Mouse (Mus musculus) intestine, embryonic 14.5 days (tissue): Measurements from ENCODE around the gene Mllt3. TPM values are rescaled to one million over a fixed set of nuclear protein-coding genes. Genes with fewer than 3 reads are reported as not detected.

ENCODE experiments used
- ATAC-seq: fragments of 200-750 bp; cut with Nextera tagmentation; replicated peaks from 2 replicates; pipeline ENCODE4 v1.8.0; 2017; ENCODE audit warnings: low read depth, moderate number of reproducible peaks, moderate TSS enrichment, moderate library complexity; ENCODE audit not compliant: low FRiP score, low TSS enrichment
- DNase-seq: peaks from one replicate; pipeline ENCODE4 v3.0.0-alpha.2; 2018; ENCODE audit warnings: low spot score
- H3K27ac ChIP-seq: fragments of 300-500 bp; sonication (generic); 2 replicates; pipeline ENCODE4 v1.5.1; 2014; ENCODE audit warnings: low read depth, mild to moderate bottlenecking, control low read depth
- H3K27me3 ChIP-seq: fragments of 300-500 bp; sonication (generic); replicated peaks from 2 replicates; pipeline ENCODE4 v1.6.1; 2014; ENCODE audit warnings: low read length, control low read depth; ENCODE audit not compliant: control insufficient read depth, insufficient read depth
- H3K36me3 ChIP-seq: fragments of 300-500 bp; sonication (generic); 2 replicates; pipeline ENCODE4 v1.6.1; 2014; ENCODE audit warnings: low read length, control low read depth; ENCODE audit not compliant: control insufficient read depth, insufficient read depth
- H3K4me1 ChIP-seq: fragments of 300-500 bp; sonication (generic); replicated peaks from 2 replicates; pipeline ENCODE4 v1.6.1; 2014; ENCODE audit warnings: low read length, control low read depth, mixed read lengths; ENCODE audit not compliant: control insufficient read depth, insufficient read depth
- H3K4me2 ChIP-seq: fragments of 300-500 bp; sonication (generic); 2 replicates; pipeline ENCODE4 v1.6.1; 2014; ENCODE audit warnings: low read length
- H3K4me3 ChIP-seq: fragments of 300-500 bp; sonication (generic); 2 replicates; pipeline ENCODE4 v1.5.1; 2014; ENCODE audit warnings: low read depth, low read length, control low read depth, mixed read lengths
- H3K9ac ChIP-seq: fragments of 300-500 bp; sonication (generic); 2 replicates; pipeline ENCODE4 v1.6.1; 2014; ENCODE audit warnings: mild to moderate bottlenecking, low read length
- H3K9me3 ChIP-seq: fragments of 300-500 bp; sonication (generic); 2 replicates; pipeline ENCODE4 v1.6.1; 2016; ENCODE audit warnings: low read length, control low read depth; ENCODE audit not compliant: control insufficient read depth
- WGBS: fragments of 180-500 bp; shearing (Covaris S2); extraction: QIAGEN DNeasy Blood & Tissue Kit; methylation state at CpG from one replicate; pipeline ENCODE4 v1.1.7; 2014; 5-methylcytosine and 5-hydroxymethylcytosine counted together
- polyA plus RNA-seq: library from polyadenylated mRNA; unstranded; fragments of >200 nt; fragmentation: Nextera tagmentation; extraction: Ambion mirVana; gene quantifications from 2 replicates; pipeline ENCODE4 v1.2.1, GENCODE M21; 2014

Mllt3 gene
- polyA plus RNA-seq, 1 experiment from 2014 or later, result 31.5 TPM

DNA sequence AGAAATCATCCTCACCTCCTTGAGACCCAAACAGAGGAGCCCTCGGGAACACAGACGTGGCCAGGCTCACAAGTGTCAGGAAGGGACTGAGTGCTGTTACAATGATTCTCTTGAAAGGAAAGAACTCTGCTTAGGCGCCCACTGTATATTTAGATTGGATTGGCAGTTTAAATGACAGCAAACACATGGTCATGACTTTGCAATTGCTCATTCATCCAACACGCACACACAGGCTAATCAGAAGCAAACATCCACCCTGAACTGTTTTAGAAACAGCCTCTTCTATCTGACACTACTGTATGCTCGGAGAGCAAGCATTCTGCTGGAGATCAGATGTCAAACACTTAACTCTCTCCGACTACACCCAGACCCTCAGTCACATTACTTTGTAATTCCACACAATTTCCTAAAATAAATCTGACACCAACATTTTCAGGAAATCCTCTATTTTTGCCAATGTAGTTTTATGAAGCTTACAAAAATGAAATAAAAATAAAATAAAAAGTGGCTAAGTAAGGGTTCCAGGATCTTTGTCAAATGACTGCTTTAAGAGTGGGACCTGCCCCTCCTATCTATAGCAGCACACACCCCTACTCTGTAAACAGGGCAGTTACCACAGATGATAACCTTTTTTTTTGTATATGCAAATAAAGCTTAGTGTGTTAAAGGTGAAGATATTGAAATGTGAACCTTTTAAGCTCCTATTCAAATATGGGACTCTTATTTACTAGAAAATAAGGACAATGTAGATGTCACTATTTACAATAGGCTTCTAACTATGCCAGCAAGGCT, 226.8 kb downstream of the Mllt3 start:
- 13% methylated on average over 6 of the region's 6 CpGs for WGBS
- H3K27me3 ChIP-seq, result no peaks in the 10 kb centered on the region
- H3K27ac ChIP-seq, result 0 out of 2 replicates have a peak overlapping the region, but pooled peaks have one; percentile 3
- no peak overlapping the region for H3K9ac ChIP-seq
- H3K4me2 ChIP-seq, result no peak overlapping the region; the same call in 1 of the 2 replicates
- no peaks in the 10 kb centered on the region for H3K36me3 ChIP-seq
- DNase-seq (no peak), ATAC-seq (0 out of 2 replicates have a peak, but pooled peaks have one; percentile 50)
- H3K4me1 ChIP-seq, result peaks cover 34% of the 10 kb centered on the region
- no peak overlapping the region for H3K4me3 ChIP-seq
- no peaks in the 10 kb centered on the region for H3K9me3 ChIP-seq

DNA sequence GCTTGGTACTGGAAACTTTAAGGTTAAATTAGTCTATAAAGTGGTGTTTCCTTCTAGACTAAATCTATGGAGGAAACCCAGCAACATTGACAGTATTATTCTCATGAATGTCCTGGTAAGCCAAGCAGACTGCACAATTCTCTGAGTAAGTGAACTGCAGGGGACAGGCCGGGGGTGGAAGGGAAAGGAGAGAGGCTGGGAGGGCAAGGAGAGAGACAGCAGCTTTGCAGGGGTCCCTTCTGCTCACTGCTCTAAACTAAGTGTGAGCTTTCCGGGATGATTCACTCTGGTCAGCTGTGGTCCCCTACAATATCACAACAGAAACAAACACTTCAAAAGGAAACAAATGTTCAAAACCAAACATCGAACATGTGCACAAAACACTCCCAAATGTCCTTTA, 228.6 kb downstream of the Mllt3 start:
- Histone ChIP-seq H3K27me3 (no peaks in the 10 kb centered on the region), H3K4me1 (peaks cover 36% of the 10 kb centered on the region), H3K4me3 (no peak overlapping the region), H3K9ac (no peak overlapping the region), H3K4me2 (no peak overlapping the region), H3K27ac (no peak overlapping the region), H3K9me3 (no peaks in the 10 kb centered on the region), H3K36me3 (no peaks in the 10 kb centered on the region)
- no peak for ATAC-seq
- no peak for DNase-seq
- WGBS, result 56% methylated on average over 3 of the region's 3 CpGs

DNA sequence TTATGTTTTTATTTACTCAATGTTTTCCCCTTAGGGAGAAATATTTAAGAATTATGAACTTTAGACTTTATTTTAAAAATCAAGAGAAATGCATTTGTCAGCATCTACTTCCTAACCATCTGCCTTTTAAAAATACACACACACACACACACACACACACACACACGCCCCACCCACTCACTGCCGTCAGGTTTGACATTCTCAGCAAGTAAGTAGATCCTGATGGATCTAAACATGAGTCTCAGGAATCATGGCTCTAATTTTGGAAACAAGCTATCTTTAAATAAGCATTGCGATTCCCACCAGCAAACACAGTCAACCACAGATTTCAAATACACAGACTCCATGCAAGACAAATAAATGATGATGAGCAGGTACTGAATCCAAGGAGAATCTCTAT, 229.9 kb downstream of the Mllt3 start:
- H3K9ac ChIP-seq, result no peak overlapping the region
- no peaks in the 10 kb centered on the region for H3K9me3 ChIP-seq
- 71% methylated on average over 3 of the region's 3 CpGs for WGBS
- no peaks in the 10 kb centered on the region for H3K27me3 ChIP-seq
- no peak overlapping the region for H3K4me2 ChIP-seq
- no peak overlapping the region for H3K27ac ChIP-seq
- DNase-seq, result no peak
- peaks cover 36% of the 10 kb centered on the region for H3K4me1 ChIP-seq
- H3K4me3 ChIP-seq, result no peak overlapping the region
- ATAC-seq, result no peak
- no peaks in the 10 kb centered on the region for H3K36me3 ChIP-seq

DNA sequence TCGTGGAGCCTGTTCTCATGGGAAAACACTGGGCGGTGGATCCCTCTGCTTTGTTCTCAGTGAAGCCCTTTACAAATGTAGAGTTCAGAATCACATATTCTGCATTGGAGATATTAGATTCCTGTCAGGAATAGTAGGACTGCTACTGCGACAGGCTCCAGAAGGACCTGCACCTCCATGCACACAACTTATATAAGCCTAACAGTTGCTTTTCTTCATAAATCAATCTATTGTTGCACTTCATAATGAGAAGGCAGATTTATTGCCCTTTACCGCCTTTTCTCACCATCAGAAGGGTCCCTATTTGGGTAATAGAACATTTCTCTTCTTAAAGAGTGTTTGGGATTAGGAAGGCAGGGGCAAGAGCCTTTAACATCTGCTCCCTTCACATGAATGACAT, 231.0 kb downstream of the Mllt3 start:
- no peak for DNase-seq
- Histone ChIP-seq H3K4me1 (peaks cover 30% of the 10 kb centered on the region), H3K4me2 (no peak overlapping the region), H3K9me3 (no peaks in the 10 kb centered on the region), H3K9ac (no peak overlapping the region), H3K27ac (no peak overlapping the region), H3K27me3 (no peaks in the 10 kb centered on the region), H3K36me3 (no peaks in the 10 kb centered on the region), H3K4me3 (no peak overlapping the region)
- 32% methylated on average over 4 of the region's 4 CpGs for WGBS
- no peak for ATAC-seq

DNA sequence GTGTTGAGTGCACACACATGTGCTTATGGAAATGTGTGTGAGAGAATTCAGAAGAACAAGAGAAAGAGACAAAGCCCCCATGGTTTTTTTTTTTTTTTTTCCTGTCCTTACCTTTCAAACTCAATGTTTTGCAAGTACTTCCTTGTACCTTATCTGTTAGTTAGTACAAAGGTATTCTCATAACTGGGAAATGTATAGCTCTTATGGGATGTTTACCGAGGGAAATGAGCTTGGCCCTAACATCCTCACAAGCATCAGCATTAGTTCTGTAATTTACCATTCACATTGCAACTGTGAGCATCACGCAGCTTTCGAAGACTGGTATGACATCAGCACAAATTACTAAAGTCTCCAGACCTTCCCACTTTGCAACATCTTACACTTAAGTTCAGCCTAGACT, 231.8 kb downstream of the Mllt3 start:
- WGBS, result 61% methylated on average over 3 of the region's 3 CpGs
- H3K27ac ChIP-seq, result no peak overlapping the region

GRCm38 (mm10) chr4:87800276-87800675, 232.9 kb downstream of the Mllt3 start:
- H3K4me3 ChIP-seq, result no peak overlapping the region
- ATAC-seq, result no peak
- WGBS, result 43% methylated on average over 1 of the region's 1 CpGs

More for the DNA sequence above, 231.8 kb downstream of the Mllt3 start:
- no peaks in the 10 kb centered on the region for H3K36me3 ChIP-seq
- no peak overlapping the region for H3K4me2 ChIP-seq
- ATAC-seq, result no peak
- no peaks in the 10 kb centered on the region for H3K9me3 ChIP-seq
- H3K27me3 ChIP-seq, result no peaks in the 10 kb centered on the region
- H3K9ac ChIP-seq, result no peak overlapping the region
- no peak overlapping the region for H3K4me3 ChIP-seq
- peaks cover 22% of the 10 kb centered on the region for H3K4me1 ChIP-seq
- DNase-seq, result no peak

GRCm38 (mm10) chr4:87799418-87799817, 233.7 kb downstream of the Mllt3 start:
- Histone ChIP-seq H3K4me3 (no peak overlapping the region), H3K36me3 (no peaks in the 10 kb centered on the region), H3K27me3 (no peaks in the 10 kb centered on the region), H3K4me1 (peaks cover 16% of the 10 kb centered on the region), H3K4me2 (no peak overlapping the region), H3K27ac (no peak overlapping the region), H3K9me3 (no peaks in the 10 kb centered on the region), H3K9ac (no peak overlapping the region)
- no peak for ATAC-seq
- no peak for DNase-seq
- 69% methylated on average over 2 of the region's 2 CpGs for WGBS

More at GRCm38 (mm10) chr4:87800276-87800675, 232.9 kb downstream of the Mllt3 start:
- Histone ChIP-seq H3K27ac (no peak overlapping the region), H3K4me2 (no peak overlapping the region), H3K4me1 (peaks cover 19% of the 10 kb centered on the region), H3K27me3 (no peaks in the 10 kb centered on the region), H3K9me3 (no peaks in the 10 kb centered on the region), H3K36me3 (no peaks in the 10 kb centered on the region), H3K9ac (no peak overlapping the region)
- DNase-seq, result no peak

- WGBS, result 76% methylated on average over 4 of the region's 4 CpGs
- Histone ChIP-seq H3K27me3 (no peaks in the 10 kb centered on the region), H3K4me2 (no peak overlapping the region), H3K9ac (no peak overlapping the region), H3K9me3 (no peaks in the 10 kb centered on the region), H3K4me1 (no peaks in the 10 kb centered on the region), H3K27ac (no peak overlapping the region), H3K4me3 (no peak overlapping the region), H3K36me3 (peaks cover 13% of the 10 kb centered on the region)
- DNase-seq (no peak), ATAC-seq (no peak)
Measured at GRCm38 (mm10) chr4:87795261-87795660, 237.9 kb downstream of the Mllt3 start.

GRCm38 (mm10) chr4:87794216-87794615, 238.9 kb downstream of the Mllt3 start:
- Histone ChIP-seq H3K4me1 (no peaks in the 10 kb centered on the region), H3K4me2 (no peak overlapping the region), H3K27me3 (no peaks in the 10 kb centered on the region), H3K9ac (no peak overlapping the region), H3K4me3 (no peak overlapping the region), H3K27ac (no peak overlapping the region), H3K36me3 (peaks cover 17% of the 10 kb centered on the region), H3K9me3 (no peaks in the 10 kb centered on the region)
- no peak for DNase-seq
- 79% methylated on average over 3 of the region's 3 CpGs for WGBS
- ATAC-seq, result no peak
